Mouse (Mus musculus): ENCODE data around the gene Cds2. TPM values are rescaled to one million over a fixed set of nuclear protein-coding genes. Genes with fewer than 3 reads are reported as not detected.

Gene Cds2
- polyA plus RNA-seq, 1 experiment = 57.8 TPM

- TF ChIP-seq CTCF (IDR thresholded peaks at IDR 0.05; ENCODE audit: low read depth, low read length) (no peak), POLR2A (IDR thresholded peaks at IDR 0.05; ENCODE audit: borderline replicate concordance, low read depth, low read length) (no peak)
- no peak overlapping the region for H3K27ac ChIP-seq (ENCODE audit: insufficient read depth, low read depth, low read length)
- no peaks in the 10 kb centered on the region for H3K4me1 ChIP-seq (ENCODE audit: control insufficient read depth, insufficient read depth, low read length)
- H3K4me3 ChIP-seq (ENCODE audit: insufficient read depth, low read length) = no peak overlapping the region
Measured at GRCm38 (mm10) chr2:132341293-132341692, 78.3 kb downstream of the Cds2 start.

- TF ChIP-seq CTCF (IDR thresholded peaks at IDR 0.05; ENCODE audit: low read depth, low read length) (no peak), POLR2A (IDR thresholded peaks at IDR 0.05; ENCODE audit: borderline replicate concordance, low read depth, low read length) (no peak)
- Histone ChIP-seq H3K27ac (ENCODE audit: insufficient read depth, low read depth, low read length) (no peak overlapping the region), H3K4me3 (ENCODE audit: insufficient read depth, low read length) (no peak overlapping the region), H3K4me1 (ENCODE audit: control insufficient read depth, insufficient read depth, low read length) (no peaks in the 10 kb centered on the region)
Measured at GRCm38 (mm10) chr2:132343846-132344245, 80.9 kb downstream of the Cds2 start.

Other genes with a start within 250 kb of the Cds2 start
- 136 and 155 TPM in 2 replicates for gene Rassf2, start 232.9 kb upstream of the Cds2 start, polyA plus RNA-seq (2012; ENCODE audit: insufficient read depth, insufficient read length, missing spikeins)
- gene Slc23a2, start 118.0 kb upstream of the Cds2 start, polyA plus RNA-seq (2012; ENCODE audit: insufficient read depth, insufficient read length, missing spikeins) = 47.7 and 53.5 TPM in 2 replicates
- 46.9 and 50.0 TPM in 2 replicates for gene Tmem230, start 15.3 kb upstream of the Cds2 start, polyA plus RNA-seq (2012; ENCODE audit: insufficient read depth, insufficient read length, missing spikeins)
- 318 and 323 TPM in 2 replicates for gene Pcna, start 9.8 kb upstream of the Cds2 start, polyA plus RNA-seq (2012; ENCODE audit: insufficient read depth, insufficient read length, missing spikeins)
- gene Prokr2, start 122.3 kb downstream of the Cds2 start, polyA plus RNA-seq (2012; ENCODE audit: insufficient read depth, insufficient read length, missing spikeins) = not detected in 2 replicates

Measured in bone marrow macrophage, adult 2 months (primary cell).